Mouse (Mus musculus) embryonic facial prominence, embryonic 14.5 days (tissue): ENCODE measurements around the gene Krtap10-4. TPM values are rescaled to one million over a fixed set of nuclear protein-coding genes. Genes with fewer than 3 reads are reported as not detected.
A peak's percentile ranks its signal among the peaks of the same experiment; 100 is the strongest.

Source experiments
- ATAC-seq: fragments of 200-750 bp; cut with Nextera tagmentation; 2 replicates; pipeline ENCODE4 v1.8.0; 2017; ENCODE audit warnings: low read depth, moderate number of reproducible peaks, moderate TSS enrichment
- DNase-seq: peaks from one replicate; pipeline ENCODE4 v3.0.0-alpha.2; 2015; ENCODE audit warnings: low spot score
- H3K27ac ChIP-seq: fragments of 300-500 bp; sonication (generic); replicated peaks from 2 replicates; pipeline ENCODE4 v1.5.1; 2014; ENCODE audit warnings: low read depth, mild to moderate bottlenecking, low read length, moderate library complexity
- H3K27me3 ChIP-seq: fragments of 300-500 bp; sonication (generic); replicated peaks from 2 replicates; pipeline ENCODE4 v1.6.1; 2014; ENCODE audit warnings: low read length; ENCODE audit not compliant: control insufficient read depth, insufficient read depth
- H3K36me3 ChIP-seq: fragments of 300-500 bp; sonication (generic); 2 replicates; pipeline ENCODE4 v1.6.1; 2014; ENCODE audit warnings: low read length, mixed read lengths; ENCODE audit not compliant: control insufficient read depth, insufficient read depth
- H3K4me1 ChIP-seq: fragments of 300-500 bp; sonication (generic); 2 replicates; pipeline ENCODE4 v1.6.1; 2014; ENCODE audit warnings: antibody characterized with exemption, low read length; ENCODE audit not compliant: control insufficient read depth, insufficient read depth
- H3K4me2 ChIP-seq: fragments of 300-500 bp; sonication (generic); 2 replicates; pipeline ENCODE4 v1.6.1; 2014; ENCODE audit warnings: low read depth, mild to moderate bottlenecking, low read length, moderate library complexity, mixed read lengths
- H3K4me3 ChIP-seq: fragments of 300-500 bp; sonication (generic); 2 replicates; pipeline ENCODE4 v1.5.1; 2014; ENCODE audit warnings: low read depth, mild to moderate bottlenecking, low read length
- H3K9ac ChIP-seq: fragments of 300-500 bp; sonication (generic); 2 replicates; pipeline ENCODE4 v1.6.1; 2014; ENCODE audit warnings: low read depth, mild to moderate bottlenecking, low read length, moderate library complexity, mixed read lengths
- H3K9me3 ChIP-seq: fragments of 300-500 bp; sonication (generic); 2 replicates; pipeline ENCODE4 v1.6.1; 2016; ENCODE audit warnings: low read length; ENCODE audit not compliant: control insufficient read depth
- WGBS: fragments of 180-500 bp; shearing (Covaris S2); extraction: QIAGEN DNeasy Blood & Tissue Kit; methylation state at CpG from one replicate; pipeline ENCODE4 v1.1.7; 2014; 5-methylcytosine and 5-hydroxymethylcytosine counted together
- polyA plus RNA-seq: library from polyadenylated mRNA; unstranded; fragments of >200 nt; fragmentation: Nextera tagmentation; extraction: Ambion mirVana; gene quantifications from 2 replicates; pipeline ENCODE4 v1.2.1, GENCODE M21; 2014

The Krtap10-4 gene
- polyA plus RNA-seq, 1 experiment from 2014 or later: not detected

DNA sequence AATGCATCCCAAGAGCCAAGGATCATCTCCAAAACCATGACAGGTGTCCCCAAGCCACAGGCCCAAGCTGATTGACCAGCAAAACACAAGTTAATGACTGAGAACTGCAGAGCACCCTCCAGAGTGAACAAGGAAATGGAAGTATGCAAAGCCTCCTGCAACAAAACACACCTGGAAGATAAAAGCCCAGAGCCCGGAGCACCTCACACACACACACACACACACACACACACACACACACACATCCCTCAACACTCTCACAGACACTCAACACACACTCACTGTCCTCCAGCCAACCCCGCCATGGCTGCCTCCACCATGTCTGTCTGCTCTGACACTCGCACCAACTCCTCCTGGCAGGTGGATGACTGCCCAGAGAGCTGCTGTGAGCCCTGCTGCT, 19.6 kb upstream of the Krtap10-4 start, which contains the start of gene Gm36176:
Gene Gm36176, plus strand, starts transcription at position 301 of the 400 bp plus-strand sequence.
- Histone ChIP-seq H3K36me3 (no peaks in the 10 kb centered on the region), H3K4me1 (no peaks in the 10 kb centered on the region), H3K9me3 (peaks cover 17% of the 10 kb centered on the region; the same call in 1 of the 2 replicates), H3K4me3 (no peak within 1 kb of the TSS), H3K27me3 (no peaks in the 10 kb centered on the region), H3K27ac (no peak within 1 kb of the TSS), H3K9ac (no peak within 1 kb of the TSS), H3K4me2 (no peak within 1 kb of the TSS)
- WGBS: 71% methylated on average over 2 of the region's 3 CpGs
- ATAC-seq (no peak), DNase-seq (no peak)

DNA sequence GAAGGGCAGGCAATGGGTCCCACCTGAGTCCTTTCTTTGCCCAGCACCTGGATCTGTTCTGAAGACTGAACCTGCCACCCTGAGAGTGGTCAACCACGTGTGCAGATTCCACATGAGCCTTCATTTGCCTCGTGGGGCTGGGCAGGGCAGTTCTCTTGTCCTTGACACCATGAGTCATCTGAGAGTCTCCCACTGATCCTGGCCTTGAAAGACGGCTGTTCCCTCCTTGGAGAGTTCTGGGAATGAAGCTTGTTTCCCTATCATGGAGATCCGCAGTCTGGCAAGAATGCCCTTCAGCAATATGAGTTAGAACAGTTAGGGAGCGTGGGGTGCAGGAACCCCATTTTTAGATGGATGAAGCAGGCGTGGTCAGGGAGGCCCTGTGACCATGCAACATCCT, 12.1 kb upstream of the Krtap10-4 start:
- no peak for ATAC-seq
- Histone ChIP-seq H3K9me3 (peaks cover 18% of the 10 kb centered on the region; the same call in 1 of the 2 replicates), H3K4me3 (no peak overlapping the region), H3K36me3 (no peaks in the 10 kb centered on the region), H3K9ac (no peak overlapping the region), H3K4me2 (no peak overlapping the region), H3K27ac (no peak overlapping the region), H3K27me3 (no peaks in the 10 kb centered on the region), H3K4me1 (no peaks in the 10 kb centered on the region)
- DNase-seq: no peak
- WGBS: 70% methylated on average over 6 of the region's 6 CpGs

DNA sequence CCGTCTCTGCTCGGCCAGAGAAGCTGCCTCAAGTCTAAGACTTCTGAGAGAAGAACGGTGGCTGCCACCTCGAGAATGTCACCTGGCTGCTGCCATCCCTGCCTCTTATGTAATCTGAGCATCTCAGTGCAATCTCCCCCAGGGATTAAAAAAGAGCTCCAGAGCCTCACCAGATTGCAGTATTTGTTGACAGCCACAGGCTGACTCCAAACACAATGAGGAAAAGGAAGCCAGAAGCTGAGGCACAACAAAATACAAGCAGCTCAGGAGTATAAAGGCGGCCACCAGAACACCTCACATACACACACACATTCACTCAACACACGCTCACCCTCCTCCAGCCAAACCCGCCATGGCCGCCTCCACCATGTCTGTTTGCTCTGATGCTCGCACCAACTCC, 8.8 kb upstream of the Krtap10-4 start, which contains the start of gene Krtap10-10:
Gene Krtap10-10, plus strand, starts transcription at position 301 of the 400 bp plus-strand sequence.
- no peak within 1 kb of the TSS for H3K27ac ChIP-seq
- no peak for ATAC-seq
- no peak within 1 kb of the TSS for H3K9ac ChIP-seq
- H3K9me3 ChIP-seq: no peaks in the 10 kb centered on the region
- no peaks in the 10 kb centered on the region for H3K4me1 ChIP-seq
- no peak within 1 kb of the TSS for H3K4me3 ChIP-seq
- no peaks in the 10 kb centered on the region for H3K36me3 ChIP-seq
- WGBS: 46% methylated on average over 8 of the region's 9 CpGs
- peak; percentile 6 for DNase-seq
- H3K27me3 ChIP-seq: no peaks in the 10 kb centered on the region
- H3K4me2 ChIP-seq: no peak within 1 kb of the TSS

DNA sequence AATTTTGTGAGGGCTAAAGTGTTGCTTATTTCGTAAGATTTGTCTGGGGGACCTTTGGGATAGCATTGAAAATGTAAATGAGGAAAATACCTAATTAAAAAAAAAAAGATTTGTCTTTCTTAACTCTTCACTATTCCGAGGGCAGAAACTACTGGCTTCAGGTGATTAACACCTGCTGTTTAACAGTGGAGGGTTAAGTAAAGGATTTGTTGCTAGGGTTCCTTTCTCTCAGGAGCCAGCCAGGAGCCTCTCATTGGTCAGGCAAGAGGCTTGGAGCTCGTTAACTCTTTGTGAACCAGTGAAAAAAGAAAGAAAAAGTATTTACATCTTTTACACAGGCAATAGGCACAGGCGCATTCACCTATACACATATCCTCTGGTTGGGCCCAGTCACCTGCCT, 7.7 kb downstream of the Krtap10-4 start:
- Histone ChIP-seq H3K27ac (no peak overlapping the region), H3K27me3 (no peaks in the 10 kb centered on the region), H3K9me3 (0 out of 2 replicates have a peak, but pooled peaks cover 4% of the 10 kb centered on the region), H3K4me3 (no peak overlapping the region), H3K36me3 (no peaks in the 10 kb centered on the region), H3K4me2 (no peak overlapping the region), H3K9ac (no peak overlapping the region), H3K4me1 (no peaks in the 10 kb centered on the region)
- WGBS: 36% methylated on average over 4 of the region's 4 CpGs
- DNase-seq (no peak), ATAC-seq (no peak)

DNA sequence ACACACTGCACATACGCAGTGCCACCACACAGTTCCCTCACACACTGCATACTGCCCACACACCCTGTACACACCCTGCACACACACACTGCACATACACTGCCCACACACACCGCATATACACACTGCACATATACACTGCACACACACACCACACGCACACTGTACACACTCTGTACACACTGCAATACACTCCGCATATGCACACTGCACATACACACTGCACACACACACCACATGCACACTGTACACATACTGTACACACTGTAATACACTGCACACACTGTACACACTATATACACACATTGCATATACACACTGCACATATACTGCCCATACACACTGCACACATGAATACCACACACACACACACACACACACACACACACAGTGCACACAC, 8.4 kb downstream of the Krtap10-4 start:
- H3K36me3 ChIP-seq: no peaks in the 10 kb centered on the region
- H3K9me3 ChIP-seq: no peaks in the 10 kb centered on the region
- H3K27me3 ChIP-seq: no peaks in the 10 kb centered on the region
- H3K9ac ChIP-seq: no peak overlapping the region
- WGBS: 96% methylated on average over 4 of the region's 4 CpGs
- DNase-seq (no peak), ATAC-seq (no peak)
- no peak overlapping the region for H3K27ac ChIP-seq
- no peak overlapping the region for H3K4me3 ChIP-seq
- no peaks in the 10 kb centered on the region for H3K4me1 ChIP-seq
- H3K4me2 ChIP-seq: no peak overlapping the region

DNA sequence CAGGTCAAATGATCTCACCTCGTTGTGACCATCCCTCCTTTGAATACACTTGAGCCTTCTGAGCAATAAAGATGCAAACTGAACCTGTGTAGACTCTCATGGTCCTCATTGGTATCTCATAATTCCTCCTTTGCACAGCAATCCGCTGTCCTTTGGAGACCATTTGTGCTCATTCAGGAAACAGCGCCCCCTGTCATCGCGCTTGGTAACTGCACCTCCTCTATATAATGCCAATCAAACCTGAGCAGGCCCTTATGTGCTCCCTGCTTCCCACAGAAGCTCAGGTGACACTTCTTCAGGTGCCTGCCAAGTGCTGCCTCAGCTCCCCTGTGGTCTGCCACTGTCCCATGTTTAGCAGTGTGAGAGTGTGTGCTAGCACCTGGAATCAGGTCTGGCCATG, 11.4 kb downstream of the Krtap10-4 start:
- no peaks in the 10 kb centered on the region for H3K4me1 ChIP-seq
- DNase-seq (no peak), ATAC-seq (no peak)
- no peaks in the 10 kb centered on the region for H3K36me3 ChIP-seq
- no peak overlapping the region for H3K27ac ChIP-seq
- no peaks in the 10 kb centered on the region for H3K9me3 ChIP-seq
- WGBS: 27% methylated on average over 5 of the region's 5 CpGs
- no peaks in the 10 kb centered on the region for H3K27me3 ChIP-seq
- H3K4me3 ChIP-seq: no peak overlapping the region
- H3K4me2 ChIP-seq: no peak overlapping the region
- no peak overlapping the region for H3K9ac ChIP-seq

DNA sequence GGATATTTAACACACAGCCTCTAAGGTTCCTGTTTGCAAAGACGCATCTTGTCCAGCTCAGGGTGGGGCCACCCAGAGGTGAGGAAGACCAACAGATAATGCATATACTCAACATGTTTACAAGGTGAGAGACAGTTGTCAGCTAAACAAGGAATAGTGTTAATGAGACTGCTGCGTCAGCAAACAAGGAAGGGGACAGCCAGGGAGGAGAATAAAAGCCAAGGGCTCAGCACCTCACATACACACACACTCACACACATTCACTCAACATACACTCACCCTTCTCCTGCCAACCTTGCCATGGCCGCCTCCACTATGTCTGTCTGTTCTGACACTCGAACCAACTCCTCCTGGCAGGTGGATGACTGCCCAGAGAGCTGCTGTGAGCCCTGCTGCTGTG, 12.5 kb downstream of the Krtap10-4 start, which contains the start of gene Gm2696:
Gene Gm2696, plus strand, starts transcription at position 301 of the 400 bp plus-strand sequence.
- DNase-seq (no peak), ATAC-seq (no peak)
- no peak within 1 kb of the TSS for H3K4me2 ChIP-seq
- H3K4me1 ChIP-seq: no peaks in the 10 kb centered on the region
- no peaks in the 10 kb centered on the region for H3K36me3 ChIP-seq
- no peaks in the 10 kb centered on the region for H3K9me3 ChIP-seq
- no peak within 1 kb of the TSS for H3K9ac ChIP-seq
- H3K4me3 ChIP-seq: no peak within 1 kb of the TSS
- H3K27ac ChIP-seq: no peak within 1 kb of the TSS
- H3K27me3 ChIP-seq: no peaks in the 10 kb centered on the region
- WGBS: 39% methylated on average over 3 of the region's 4 CpGs

DNA sequence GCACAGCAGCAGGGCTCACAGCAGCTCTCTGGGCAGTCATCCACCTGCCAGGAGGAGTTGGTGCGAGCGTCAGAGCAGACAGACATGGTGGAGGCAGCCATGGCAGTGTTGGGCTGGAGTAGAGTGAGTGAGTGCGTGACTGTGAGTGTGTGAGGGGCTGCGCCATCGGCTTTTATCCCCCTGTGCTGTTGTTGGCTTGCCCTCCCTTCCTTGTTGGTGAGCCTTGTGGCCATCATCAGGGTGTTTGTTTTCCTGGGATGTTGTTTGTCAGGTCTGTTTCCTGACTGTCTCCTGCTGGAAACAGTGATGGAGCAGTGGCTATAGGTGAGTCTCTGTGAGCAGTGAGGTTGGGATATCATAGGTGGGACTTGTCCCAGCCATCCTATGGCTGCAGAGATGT, 15.2 kb downstream of the Krtap10-4 start, which contains the start of gene Gm9507:
Gene Gm9507, minus strand, starts transcription at position 101 of the 400 bp plus-strand sequence.
- Histone ChIP-seq H3K36me3 (no peaks in the 10 kb centered on the region), H3K9me3 (no peaks in the 10 kb centered on the region), H3K9ac (no peak within 1 kb of the TSS), H3K27me3 (no peaks in the 10 kb centered on the region), H3K4me1 (no peaks in the 10 kb centered on the region), H3K27ac (no peak within 1 kb of the TSS), H3K4me3 (no peak within 1 kb of the TSS), H3K4me2 (no peak within 1 kb of the TSS)
- no peak for ATAC-seq
- 50% methylated on average over 3 of the region's 5 CpGs for WGBS
- no peak for DNase-seq

DNA sequence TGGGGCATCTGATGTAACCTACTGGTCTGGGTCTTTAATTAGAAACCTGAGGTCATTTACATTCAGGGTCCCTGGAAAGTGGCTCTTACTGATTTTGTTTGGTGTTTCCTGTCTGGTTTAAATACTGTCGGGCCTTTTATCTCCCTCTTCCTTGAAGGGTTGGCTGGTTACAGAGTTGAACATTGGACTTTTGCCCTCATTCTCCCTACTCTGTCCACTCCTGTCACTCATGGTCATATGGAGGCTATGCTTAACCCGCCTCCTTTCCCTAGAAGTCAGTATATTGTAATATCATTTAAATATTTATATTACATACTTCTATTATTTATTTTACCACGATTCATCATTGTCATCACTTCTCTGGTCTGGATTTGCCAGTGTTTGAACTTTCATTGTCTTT, 22.8 kb downstream of the Krtap10-4 start:
- Histone ChIP-seq H3K4me1 (no peaks in the 10 kb centered on the region), H3K27me3 (no peaks in the 10 kb centered on the region), H3K9ac (no peak overlapping the region), H3K4me2 (no peak overlapping the region), H3K36me3 (no peaks in the 10 kb centered on the region), H3K4me3 (no peak overlapping the region), H3K27ac (no peak overlapping the region), H3K9me3 (no peaks in the 10 kb centered on the region)
- ATAC-seq (no peak), DNase-seq (no peak)
- WGBS: 77% methylated on average over 3 of the region's 3 CpGs
